Mouse (Mus musculus) 3134 (cell line): ENCODE results near the gene Ddx54.
A peak's percentile ranks its signal among the peaks of the same experiment; 100 is the strongest.

Experiments
- DNase-seq: peaks from one replicate; pipeline ENCODE4 v3.0.0-alpha.2; 2011; ENCODE audit warnings: low spot score; ENCODE audit not compliant: insufficient read length; ENCODE audit errors: extremely low read depth

Ddx54 gene

GRCm38 (mm10) chr5:120640094-120640493, 27.6 kb downstream of the Ddx54 start:
- DNase-seq = no peak

- no peak for DNase-seq
Observed at GRCm38 (mm10) chr5:120643365-120644085, 31.0 kb downstream of the Ddx54 start.

GRCm38 (mm10) chr5:120644227-120644626, 31.7 kb downstream of the Ddx54 start:
- no peak for DNase-seq

GRCm38 (mm10) chr5:120645851-120646250, 33.3 kb downstream of the Ddx54 start:
- no peak for DNase-seq

GRCm38 (mm10) chr5:120647361-120647760, 34.8 kb downstream of the Ddx54 start:
- no peak for DNase-seq

GRCm38 (mm10) chr5:120647814-120648491, 35.4 kb downstream of the Ddx54 start:
- DNase-seq = no peak

GRCm38 (mm10) chr5:120648569-120649373, 36.2 kb downstream of the Ddx54 start, which contains the start of gene Rasal1:
Gene Rasal1 (plus strand): TSS chr5:120648812.
- no peak for DNase-seq

- no peak for DNase-seq
Observed at GRCm38 (mm10) chr5:120649374-120649933, 36.9 kb downstream of the Ddx54 start.

GRCm38 (mm10) chr5:120649938-120650337, 37.4 kb downstream of the Ddx54 start:
- DNase-seq = no peak

- DNase-seq = no peak
Observed at GRCm38 (mm10) chr5:120651230-120651629, 38.7 kb downstream of the Ddx54 start.

- no peak for DNase-seq
Observed at GRCm38 (mm10) chr5:120652915-120653701, 40.6 kb downstream of the Ddx54 start.

- no peak for DNase-seq
Observed at GRCm38 (mm10) chr5:120653873-120654272, 41.3 kb downstream of the Ddx54 start.

GRCm38 (mm10) chr5:120656281-120656751, 43.8 kb downstream of the Ddx54 start:
- no peak for DNase-seq

- DNase-seq = no peak
Observed at GRCm38 (mm10) chr5:120660816-120661215, 48.3 kb downstream of the Ddx54 start.

- DNase-seq = no peak
Observed at GRCm38 (mm10) chr5:120664888-120665287, 52.3 kb downstream of the Ddx54 start.

- DNase-seq = no peak
Observed at GRCm38 (mm10) chr5:120668761-120669160, 56.2 kb downstream of the Ddx54 start.

- DNase-seq = no peak
Observed at GRCm38 (mm10) chr5:120670132-120670531, 57.6 kb downstream of the Ddx54 start.

- DNase-seq = no peak
Observed at GRCm38 (mm10) chr5:120671865-120672264, 59.3 kb downstream of the Ddx54 start.

GRCm38 (mm10) chr5:120673626-120674025, 61.1 kb downstream of the Ddx54 start:
- peak; percentile 34 for DNase-seq
